Mouse (Mus musculus): ENCODE data around the gene Uba6.

The Uba6 gene

GRCm38 (mm10) chr5:86071538-86071937 is 101.1 kb downstream of the Uba6 start, which contains the start of gene Stap1:
Stap1 (plus strand) TSS chr5:86071746.
- DNase-seq: peak; percentile 55

GRCm38 (mm10) chr5:86069121-86069520 is 103.5 kb downstream of the Uba6 start:
- no peak for DNase-seq

GRCm38 (mm10) chr5:86068451-86068850 is 104.2 kb downstream of the Uba6 start:
- no peak for DNase-seq

- peak; percentile 93 for DNase-seq
Observed at GRCm38 (mm10) chr5:86066551-86066929, 106.1 kb downstream of the Uba6 start.

- no peak for DNase-seq
Observed at GRCm38 (mm10) chr5:86065876-86066550, 106.6 kb downstream of the Uba6 start.

GRCm38 (mm10) chr5:86065101-86065875 is 107.3 kb downstream of the Uba6 start, which contains the start of gene Cenpc1:
Cenpc1 (minus strand) TSS chr5:86065583.
- peak; percentile 100 for DNase-seq

- no peak for DNase-seq
Observed at GRCm38 (mm10) chr5:86063501-86063900, 109.1 kb downstream of the Uba6 start.

Data from thymus, postnatal 4 days (tissue).